Mouse (Mus musculus) liver, embryonic 14.5 days (tissue): ENCODE results near the gene Fam183b. TPM values are rescaled to one million over a fixed set of nuclear protein-coding genes. Genes with fewer than 3 reads are reported as not detected.
"Not testable (repeated sequence)": the region's sequence is repeated elsewhere in the genome, so short reads cannot be mapped to it uniquely, and the experiment has no call there.

Experiments
- ATAC-seq: fragments of 200-750 bp; cut with Nextera tagmentation; 2 replicates; pipeline ENCODE4 v1.8.0; 2017; ENCODE audit warnings: moderate number of reproducible peaks, mild to moderate bottlenecking, moderate library complexity; ENCODE audit not compliant: insufficient read depth
- DNase-seq, 3 experiments: peaks; one replicate each; pipeline ENCODE4 v3.0.0-alpha.2; 2012 to 2013; ENCODE audit warnings: low read depth in 3 of 3, low spot score in 3 of 3
- H3K27ac ChIP-seq: fragments of 300-500 bp; sonication (generic); 2 replicates; pipeline ENCODE4 v1.5.1; 2014; ENCODE audit warnings: moderate library complexity, mild to moderate bottlenecking, control low read depth, inconsistent platforms
- H3K27me3 ChIP-seq: fragments of 300-500 bp; sonication (generic); 2 replicates; pipeline ENCODE4 v1.6.1; 2014; ENCODE audit warnings: mild to moderate bottlenecking, low read length, moderate library complexity; ENCODE audit not compliant: control insufficient read depth, insufficient read depth
- H3K36me3 ChIP-seq: fragments of 300-500 bp; sonication (generic); replicated peaks from 2 replicates; pipeline ENCODE4 v1.6.1; 2014; ENCODE audit warnings: low read depth; ENCODE audit not compliant: control insufficient read depth, insufficient read depth
- H3K4me1 ChIP-seq, 2 experiments: fragments of 200-500 bp in 1 of 2; fragments of 300-500 bp in 1 of 2; sonication (generic) in 1 of 2; replicated peaks; 2 replicates each; pipeline ENCODE4 v1.6.1; 2012 to 2014; ENCODE audit warnings: antibody characterized with exemption in 1 of 2, inconsistent platforms in 1 of 2, low read length in 1 of 2; ENCODE audit not compliant: control insufficient read depth in 2 of 2, insufficient read depth in 2 of 2
- H3K4me2 ChIP-seq: fragments of 300-500 bp; sonication (generic); 2 replicates; pipeline ENCODE4 v1.6.1; 2014; ENCODE audit warnings: low read depth, mild to moderate bottlenecking, control low read depth, moderate library complexity
- H3K4me3 ChIP-seq, 2 experiments: fragments of 200-500 bp in 1 of 2; fragments of 300-500 bp in 1 of 2; sonication (generic) in 1 of 2; 2 replicates each; pipeline ENCODE4 v1.5.1; 2012 to 2014; ENCODE audit warnings: low read depth in 2 of 2, low read length in 2 of 2, mild to moderate bottlenecking in 2 of 2, control low read depth in 1 of 2, inconsistent platforms in 1 of 2, moderate library complexity in 1 of 2; ENCODE audit not compliant: insufficient read depth in 1 of 2
- H3K9ac ChIP-seq: fragments of 300-500 bp; sonication (generic); replicated peaks from 2 replicates; pipeline ENCODE4 v1.6.1; 2014; ENCODE audit warnings: mild to moderate bottlenecking, control low read depth, moderate library complexity
- H3K9me3 ChIP-seq: fragments of 300-500 bp; sonication (generic); 2 replicates; pipeline ENCODE4 v1.6.1; 2016; ENCODE audit warnings: low read length, mixed read lengths; ENCODE audit not compliant: control insufficient read depth
- CTCF ChIP-seq: IDR thresholded peaks from 2 replicates; pipeline ENCODE4 v1.5.1; 2016; ENCODE audit warnings: antibody characterized with exemption, low read depth, control low read depth
- EP300 ChIP-seq: IDR thresholded peaks from 2 replicates; pipeline ENCODE4 v1.6.1; 2016; ENCODE audit warnings: antibody characterized with exemption, low read depth
- WGBS: fragments of 180-500 bp; shearing (Covaris S2); extraction: QIAGEN DNeasy Blood & Tissue Kit; methylation state at CpG from one replicate; pipeline ENCODE4 v1.1.7; 2014; ENCODE audit not compliant: insufficient replicate concordance; 5-methylcytosine and 5-hydroxymethylcytosine counted together
- polyA plus RNA-seq, 2 experiments: library from polyadenylated mRNA; depleted of rRNA in 1 of 2; stranded (reverse) in 1 of 2; unstranded in 1 of 2; fragments of >200 nt; fragmentation: Nextera tagmentation in 1 of 2; extraction: Ambion mirVana in 1 of 2; gene quantifications; 2 replicates each; pipeline versions ENCODE4 v1.2.1 to v1.2.3; 2012 to 2014

The Fam183b gene
- polyA plus RNA-seq, 2 experiments, result not detected

DNA sequence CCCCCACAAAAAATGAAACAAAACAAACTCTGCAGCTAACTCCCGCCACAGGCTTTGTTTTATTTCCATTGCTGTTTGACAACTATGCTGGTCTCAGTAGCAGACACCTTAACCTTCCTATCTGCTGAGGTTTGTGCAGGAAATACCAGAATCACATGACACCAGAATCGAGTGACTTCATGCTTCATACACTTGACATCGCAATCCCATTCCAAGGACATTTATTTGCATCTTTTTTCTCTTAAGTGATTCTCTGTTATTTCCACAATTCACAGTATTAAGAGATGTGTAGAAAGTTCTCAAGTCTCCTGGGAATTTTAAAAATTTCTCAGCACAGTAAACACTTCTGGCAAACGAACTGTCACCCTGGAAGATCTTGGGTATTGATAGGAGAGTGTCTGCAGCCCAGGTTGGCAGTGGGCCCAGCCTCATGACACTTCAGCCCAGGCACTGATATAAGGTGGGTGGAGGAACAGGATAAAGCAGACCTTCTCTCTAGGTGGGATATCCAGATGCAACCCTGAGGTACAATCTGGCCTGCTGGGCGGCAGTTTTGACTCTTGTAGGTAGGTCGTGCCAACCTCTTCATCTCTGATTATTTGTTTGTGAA, 19.2 kb downstream of the Fam183b start, which contains the start of gene Olfr314:
Gene Olfr314, plus strand, starts transcription at position 473 of the 610 bp plus-strand sequence.
- Histone ChIP-seq H3K27me3 (no peaks in the 10 kb centered on the region), H3K4me3 (no peak within 1 kb of the TSS), H3K4me1 (no peaks in the 10 kb centered on the region), H3K9me3 (no peaks in the 10 kb centered on the region), H3K27ac (no peak within 1 kb of the TSS), H3K9ac (no peak within 1 kb of the TSS), H3K36me3 (no peaks in the 10 kb centered on the region), H3K4me2 (no peak within 1 kb of the TSS)
- ATAC-seq (no peak), DNase-seq (no peak)
- whole genome bisulfite sequencing, result 49% methylated on average over 6 of the region's 6 CpGs
- TF ChIP-seq CTCF, result no peak
- no peak for TF ChIP-seq EP300

DNA sequence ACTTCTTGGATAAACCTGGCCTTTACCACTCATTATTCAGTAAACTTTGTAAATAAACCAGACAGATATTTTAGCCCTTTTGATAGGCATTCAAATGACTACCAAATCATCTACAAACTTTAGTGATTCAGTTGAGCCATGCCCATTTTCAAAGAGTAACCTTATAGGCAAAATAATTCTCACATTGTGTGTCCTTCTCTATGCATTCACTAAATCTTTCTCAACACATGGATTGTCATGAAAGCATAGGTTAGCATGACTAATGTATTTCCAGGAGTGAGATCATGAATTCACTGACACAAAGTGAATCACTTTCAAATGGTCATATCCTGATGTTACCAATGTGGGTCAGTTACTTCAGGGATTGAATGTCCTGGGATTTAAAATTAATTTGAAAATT, 28.9 kb downstream of the Fam183b start, which contains the start of gene Olfr315:
Gene Olfr315, plus strand, starts transcription at position 301 of the 400 bp plus-strand sequence.
- no peaks in the 10 kb centered on the region for H3K9me3 ChIP-seq
- no peak for DNase-seq
- no peaks in the 10 kb centered on the region for H3K27me3 ChIP-seq

DNA sequence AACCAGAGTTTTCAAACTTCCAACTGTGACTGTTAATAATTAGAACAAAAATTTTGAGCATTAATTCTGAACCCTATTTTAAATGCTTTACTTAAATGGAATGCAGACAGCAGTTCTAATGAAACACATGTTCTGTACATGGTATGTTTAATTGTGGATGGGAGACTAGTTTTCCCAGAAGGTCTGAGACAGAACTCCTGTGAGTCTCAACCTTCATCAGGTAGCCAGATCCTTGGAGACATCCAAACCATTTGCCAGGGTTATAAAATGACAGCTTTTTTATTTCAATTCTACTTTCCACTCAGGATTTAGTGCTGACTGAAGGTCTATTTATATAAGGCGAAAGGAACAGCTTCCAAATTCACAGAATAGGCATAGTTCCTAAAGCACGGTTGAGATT, 49.3 kb downstream of the Fam183b start, which contains the start of gene Olfr316:
Gene Olfr316, plus strand, starts transcription at position 301 of the 400 bp plus-strand sequence.
- DNase-seq (no peak), ATAC-seq (no peak)
- Histone ChIP-seq H3K36me3 (no peaks in the 10 kb centered on the region), H3K9me3 (no peaks in the 10 kb centered on the region), H3K4me2 (no peak within 1 kb of the TSS), H3K9ac (no peak within 1 kb of the TSS), H3K4me3 (no peak within 1 kb of the TSS), H3K27ac (no peak within 1 kb of the TSS), H3K27me3 (no peaks in the 10 kb centered on the region), H3K4me1 (no peaks in the 10 kb centered on the region)
- WGBS, result 67% methylated on average over 2 of the region's 2 CpGs
- TF ChIP-seq EP300 (no peak), CTCF (no peak)

More for the DNA sequence above, 28.9 kb downstream of the Fam183b start, which contains the start of gene Olfr315:
- H3K4me3 ChIP-seq, result no peak within 1 kb of the TSS
- H3K27ac ChIP-seq, result no peak within 1 kb of the TSS
- H3K9ac ChIP-seq, result no peak within 1 kb of the TSS
- TF ChIP-seq CTCF, result no peak
- no peak for TF ChIP-seq EP300
- H3K4me2 ChIP-seq, result no peak within 1 kb of the TSS
- H3K36me3 ChIP-seq, result no peaks in the 10 kb centered on the region
- no peaks in the 10 kb centered on the region for H3K4me1 ChIP-seq
- no peak for ATAC-seq

DNA sequence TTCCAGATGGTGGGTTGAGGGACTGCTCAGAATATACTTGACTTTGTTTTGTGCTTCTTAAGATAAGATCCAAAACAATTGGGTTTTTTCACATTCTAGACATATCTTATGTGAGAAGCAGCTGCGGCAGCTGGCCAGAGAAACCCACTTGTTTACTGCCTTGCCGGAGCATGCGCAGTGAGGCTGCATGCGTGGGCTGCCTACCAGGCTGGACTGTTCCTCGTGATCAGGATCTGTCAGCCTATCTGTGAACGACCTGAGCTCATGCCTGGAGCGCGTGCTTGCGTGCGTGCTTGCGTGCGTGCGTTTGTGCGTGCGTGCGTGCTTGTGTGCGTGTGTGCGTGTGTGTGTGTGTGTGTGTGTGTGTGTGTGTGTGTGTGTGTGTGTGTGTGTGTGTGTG, 50.7 kb downstream of the Fam183b start:
- ATAC-seq, H3K9ac ChIP-seq, H3K4me3 ChIP-seq, DNase-seq, H3K4me2 ChIP-seq, H3K27me3 ChIP-seq, H3K9me3 ChIP-seq, H3K4me1 ChIP-seq, H3K36me3 ChIP-seq, H3K27ac ChIP-seq: not testable (repeated sequence)
- 73% methylated on average over 18 of the region's 18 CpGs for WGBS

Other genes with a start within 250 kb of the Fam183b start
- 0.02 TPM in 1 of 2 replicates, not detected in the other for gene Olfr328, start 246.3 kb downstream of the Fam183b start, polyA plus RNA-seq (2012; rRNA removed)
- not detected in 2 replicates for gene Olfr328, start 246.3 kb downstream of the Fam183b start, polyA plus RNA-seq (2014; fragmentation: Nextera tagmentation; extraction: Ambion mirVana)
- not detected in 2 replicates for gene Olfr224, start 231.4 kb downstream of the Fam183b start, polyA plus RNA-seq (2012; rRNA removed)
- not detected in 2 replicates for gene Olfr224, start 231.4 kb downstream of the Fam183b start, polyA plus RNA-seq (2014; fragmentation: Nextera tagmentation; extraction: Ambion mirVana)
- gene Olfr325, start 224.2 kb downstream of the Fam183b start, polyA plus RNA-seq (2012; rRNA removed), result not detected in 2 replicates
- gene Olfr325, start 224.2 kb downstream of the Fam183b start, polyA plus RNA-seq (2014; fragmentation: Nextera tagmentation; extraction: Ambion mirVana), result not detected in 2 replicates
- not detected in 2 replicates for gene Olfr324, start 206.8 kb downstream of the Fam183b start, polyA plus RNA-seq (2012; rRNA removed)
- gene Olfr324, start 206.8 kb downstream of the Fam183b start, polyA plus RNA-seq (2014; fragmentation: Nextera tagmentation; extraction: Ambion mirVana), result not detected in 2 replicates
- not detected in 2 replicates for gene 2210407C18Rik, start 185.9 kb downstream of the Fam183b start, polyA plus RNA-seq (2012; rRNA removed)
- gene 2210407C18Rik, start 185.9 kb downstream of the Fam183b start, polyA plus RNA-seq (2014; fragmentation: Nextera tagmentation; extraction: Ambion mirVana), result not detected in 2 replicates
- gene Olfr323, start 171.5 kb downstream of the Fam183b start, polyA plus RNA-seq (2012; rRNA removed), result not detected in 2 replicates
- gene Olfr323, start 171.5 kb downstream of the Fam183b start, polyA plus RNA-seq (2014; fragmentation: Nextera tagmentation; extraction: Ambion mirVana), result not detected in 2 replicates
- 9.1 and 10.5 TPM in 2 replicates for gene Trim58, start 161.5 kb downstream of the Fam183b start, polyA plus RNA-seq (2012; rRNA removed)
- 10.5 and 11.8 TPM in 2 replicates for gene Trim58, start 161.5 kb downstream of the Fam183b start, polyA plus RNA-seq (2014; fragmentation: Nextera tagmentation; extraction: Ambion mirVana)
- 0.03 and 0.07 TPM in 2 replicates for gene Olfr322, start 143.2 kb downstream of the Fam183b start, polyA plus RNA-seq (2012; rRNA removed)
- gene Olfr322, start 143.2 kb downstream of the Fam183b start, polyA plus RNA-seq (2014; fragmentation: Nextera tagmentation; extraction: Ambion mirVana), result 0.14 TPM in 1 of 2 replicates, not detected in the other
- not detected in 2 replicates for gene Olfr320, start 120.9 kb downstream of the Fam183b start, polyA plus RNA-seq (2012; rRNA removed)
- not detected in 2 replicates for gene Olfr320, start 120.9 kb downstream of the Fam183b start, polyA plus RNA-seq (2014; fragmentation: Nextera tagmentation; extraction: Ambion mirVana)
- not detected in 2 replicates for gene Olfr319, start 102.8 kb downstream of the Fam183b start, polyA plus RNA-seq (2012; rRNA removed)
- gene Olfr319, start 102.8 kb downstream of the Fam183b start, polyA plus RNA-seq (2014; fragmentation: Nextera tagmentation; extraction: Ambion mirVana), result not detected in 2 replicates
- gene Olfr318, start 77.9 kb downstream of the Fam183b start, polyA plus RNA-seq (2012; rRNA removed), result not detected in 2 replicates
- gene Olfr318, start 77.9 kb downstream of the Fam183b start, polyA plus RNA-seq (2014; fragmentation: Nextera tagmentation; extraction: Ambion mirVana), result not detected in 2 replicates
- gene Olfr317, start 62.7 kb downstream of the Fam183b start, polyA plus RNA-seq (2012; rRNA removed), result not detected in 2 replicates
- not detected in 2 replicates for gene Olfr317, start 62.7 kb downstream of the Fam183b start, polyA plus RNA-seq (2014; fragmentation: Nextera tagmentation; extraction: Ambion mirVana)
- not detected in 2 replicates for gene Olfr316, start 49.2 kb downstream of the Fam183b start, polyA plus RNA-seq (2012; rRNA removed)
- not detected in 2 replicates for gene Olfr316, start 49.2 kb downstream of the Fam183b start, polyA plus RNA-seq (2014; fragmentation: Nextera tagmentation; extraction: Ambion mirVana)
- gene Olfr315, start 28.8 kb downstream of the Fam183b start, polyA plus RNA-seq (2012; rRNA removed), result not detected in 2 replicates
- gene Olfr315, start 28.8 kb downstream of the Fam183b start, polyA plus RNA-seq (2014; fragmentation: Nextera tagmentation; extraction: Ambion mirVana), result not detected in 2 replicates
- not detected in 2 replicates for gene Olfr314, start 19.0 kb downstream of the Fam183b start, polyA plus RNA-seq (2012; rRNA removed)
- gene Olfr314, start 19.0 kb downstream of the Fam183b start, polyA plus RNA-seq (2014; fragmentation: Nextera tagmentation; extraction: Ambion mirVana), result not detected in 2 replicates
- gene Olfr313, start 13.0 kb upstream of the Fam183b start, polyA plus RNA-seq (2012; rRNA removed), result not detected in 2 replicates
- not detected in 2 replicates for gene Olfr313, start 13.0 kb upstream of the Fam183b start, polyA plus RNA-seq (2014; fragmentation: Nextera tagmentation; extraction: Ambion mirVana)
- not detected in 2 replicates for gene Olfr312, start 27.3 kb upstream of the Fam183b start, polyA plus RNA-seq (2012; rRNA removed)
- not detected in 2 replicates for gene Olfr312, start 27.3 kb upstream of the Fam183b start, polyA plus RNA-seq (2014; fragmentation: Nextera tagmentation; extraction: Ambion mirVana)
- gene Olfr311, start 37.3 kb upstream of the Fam183b start, polyA plus RNA-seq (2012; rRNA removed), result not detected in 2 replicates
- gene Olfr311, start 37.3 kb upstream of the Fam183b start, polyA plus RNA-seq (2014; fragmentation: Nextera tagmentation; extraction: Ambion mirVana), result not detected in 2 replicates
- gene Gm12258, start 45.2 kb upstream of the Fam183b start, polyA plus RNA-seq (2012; rRNA removed), result 2.0 and 2.8 TPM in 2 replicates
- 1.3 and 1.8 TPM in 2 replicates for gene Gm12258, start 45.2 kb upstream of the Fam183b start, polyA plus RNA-seq (2014; fragmentation: Nextera tagmentation; extraction: Ambion mirVana)
- gene 2810021J22Rik, start 65.3 kb upstream of the Fam183b start, polyA plus RNA-seq (2012; rRNA removed), result 0.92 and 1.5 TPM in 2 replicates
- gene 2810021J22Rik, start 65.3 kb upstream of the Fam183b start, polyA plus RNA-seq (2014; fragmentation: Nextera tagmentation; extraction: Ambion mirVana), result 2.2 and 2.5 TPM in 2 replicates
- gene Zfp39, start 102.3 kb upstream of the Fam183b start, polyA plus RNA-seq (2012; rRNA removed), result 3.9 and 4.6 TPM in 2 replicates
- gene Zfp39, start 102.3 kb upstream of the Fam183b start, polyA plus RNA-seq (2014; fragmentation: Nextera tagmentation; extraction: Ambion mirVana), result 5.2 and 5.4 TPM in 2 replicates
- 18.2 and 19.3 TPM in 2 replicates for gene Btnl10, start 115.9 kb upstream of the Fam183b start, polyA plus RNA-seq (2012; rRNA removed)
- gene Btnl10, start 115.9 kb upstream of the Fam183b start, polyA plus RNA-seq (2014; fragmentation: Nextera tagmentation; extraction: Ambion mirVana), result 9.1 and 9.6 TPM in 2 replicates
- gene Rnf187, start 137.0 kb upstream of the Fam183b start, polyA plus RNA-seq (2012; rRNA removed), result 80.8 and 83.3 TPM in 2 replicates
- 104 and 120 TPM in 2 replicates for gene Rnf187, start 137.0 kb upstream of the Fam183b start, polyA plus RNA-seq (2014; fragmentation: Nextera tagmentation; extraction: Ambion mirVana)
- gene Hist3h2ba, start 147.0 kb upstream of the Fam183b start, polyA plus RNA-seq (2012; rRNA removed), result 15.7 and 16.0 TPM in 2 replicates
- gene Hist3h2ba, start 147.0 kb upstream of the Fam183b start, polyA plus RNA-seq (2014; fragmentation: Nextera tagmentation; extraction: Ambion mirVana), result 4.2 and 6.0 TPM in 2 replicates
- 11.0 and 11.5 TPM in 2 replicates for gene Hist3h2a, start 152.7 kb upstream of the Fam183b start, polyA plus RNA-seq (2012; rRNA removed)
- gene Hist3h2a, start 152.7 kb upstream of the Fam183b start, polyA plus RNA-seq (2014; fragmentation: Nextera tagmentation; extraction: Ambion mirVana), result 13.5 and 16.7 TPM in 2 replicates
- 0.05 and 0.06 TPM in 2 replicates for gene Trim17, start 152.7 kb upstream of the Fam183b start, polyA plus RNA-seq (2012; rRNA removed)
- 0.06 and 0.14 TPM in 2 replicates for gene Trim17, start 152.7 kb upstream of the Fam183b start, polyA plus RNA-seq (2014; fragmentation: Nextera tagmentation; extraction: Ambion mirVana)
- gene Trim11, start 176.1 kb upstream of the Fam183b start, polyA plus RNA-seq (2012; rRNA removed), result 8.1 and 8.3 TPM in 2 replicates
- 6.4 and 6.9 TPM in 2 replicates for gene Trim11, start 176.1 kb upstream of the Fam183b start, polyA plus RNA-seq (2014; fragmentation: Nextera tagmentation; extraction: Ambion mirVana)